Mouse (Mus musculus) heart, postnatal 0 days (tissue): ENCODE measurements around the gene Ccdc107. TPM values are rescaled to one million over a fixed set of nuclear protein-coding genes. Genes with fewer than 3 reads are reported as not detected.

Experiments
- ATAC-seq: fragments of 200-750 bp; cut with Nextera tagmentation; 2 replicates; pipeline ENCODE4 v1.8.0; 2017; ENCODE audit warnings: low read depth, moderate number of reproducible peaks, moderate library complexity; ENCODE audit not compliant: insufficient read depth
- DNase-seq: peaks from one replicate; pipeline ENCODE4 v3.0.0-alpha.2; 2016; ENCODE audit warnings: low spot score
- H3K27ac ChIP-seq: fragments of 300-500 bp; sonication (generic); 2 replicates; pipeline ENCODE4 v1.5.1; 2014; ENCODE audit warnings: low read depth, mild to moderate bottlenecking
- H3K27me3 ChIP-seq: fragments of 300-500 bp; sonication (generic); 2 replicates; pipeline ENCODE4 v1.6.1; 2014; ENCODE audit warnings: low read length, mixed read lengths; ENCODE audit not compliant: control insufficient read depth, insufficient read depth
- H3K36me3 ChIP-seq: fragments of 300-500 bp; sonication (generic); replicated peaks from 2 replicates; pipeline ENCODE4 v1.6.1; 2014; ENCODE audit warnings: low read length, mixed read lengths; ENCODE audit not compliant: control insufficient read depth, insufficient read depth
- H3K4me1 ChIP-seq: fragments of 300-500 bp; sonication (generic); 2 replicates; pipeline ENCODE4 v1.6.1; 2014; ENCODE audit warnings: antibody characterized with exemption; ENCODE audit not compliant: control insufficient read depth, insufficient read depth
- H3K4me2 ChIP-seq: fragments of 300-500 bp; sonication (generic); 2 replicates; pipeline ENCODE4 v1.6.1; 2014; ENCODE audit warnings: low read depth, mild to moderate bottlenecking, low read length, moderate library complexity
- H3K4me3 ChIP-seq: fragments of 300-500 bp; sonication (generic); 2 replicates; pipeline ENCODE4 v1.5.1; 2014; ENCODE audit warnings: low read depth, low read length
- H3K9ac ChIP-seq: fragments of 300-500 bp; sonication (generic); replicated peaks from 2 replicates; pipeline ENCODE4 v1.6.1; 2014; ENCODE audit warnings: low read depth, low read length, mixed read lengths
- H3K9me3 ChIP-seq: fragments of 300-500 bp; sonication (generic); replicated peaks from 2 replicates; pipeline ENCODE4 v1.6.1; 2016; ENCODE audit warnings: low read length; ENCODE audit not compliant: control insufficient read depth
- CTCF ChIP-seq: IDR thresholded peaks from 2 replicates; pipeline ENCODE4 v1.5.1; 2016; ENCODE audit warnings: antibody characterized with exemption, control low read depth, low read depth
- EP300 ChIP-seq: IDR thresholded peaks from 2 replicates; pipeline ENCODE4 v1.6.1; 2016; ENCODE audit warnings: antibody characterized with exemption, low read depth
- WGBS: fragments of 180-500 bp; shearing (Covaris S2); extraction: QIAGEN DNeasy Blood & Tissue Kit; methylation state at CpG from one replicate; pipeline ENCODE4 v1.1.7; 2014; 5-methylcytosine and 5-hydroxymethylcytosine counted together
- polyA plus RNA-seq: library from polyadenylated mRNA; unstranded; fragments of >200 nt; fragmentation: Nextera tagmentation; extraction: Ambion mirVana; gene quantifications from 2 replicates; pipeline ENCODE4 v1.2.1, GENCODE M21; 2015
- total RNA-seq: library from RNA; depleted of rRNA; stranded (reverse); fragments of >200 nt; gene quantifications from 2 replicates; pipeline ENCODE4 v1.2.3, GENCODE M21; 2014; ENCODE audit warnings: low replicate concordance

The Ccdc107 gene
- total and polyA plus RNA-seq, 2 experiments from 2014 or later, result 44.0 to 82.4 TPM

DNA sequence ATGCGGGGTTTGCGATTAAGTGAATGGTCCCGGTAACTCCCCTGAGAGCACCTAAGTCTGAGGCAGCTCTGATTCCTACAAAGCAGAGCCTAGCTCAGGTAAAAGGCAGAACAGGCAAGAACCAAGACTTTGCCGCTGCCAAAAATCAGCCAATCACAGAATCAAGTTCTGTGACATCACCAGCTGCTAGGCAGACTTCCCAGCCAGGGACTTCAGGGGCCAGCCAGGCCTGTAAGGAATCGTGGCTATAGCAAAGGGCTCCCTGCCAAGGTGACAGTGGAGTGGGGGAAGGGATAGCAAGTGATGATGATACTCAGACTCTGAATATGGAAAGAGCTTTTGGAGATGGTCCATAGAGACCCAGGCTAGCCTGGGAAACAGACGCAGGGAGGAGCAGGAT, 27.3 kb downstream of the Ccdc107 start:
- H3K36me3 ChIP-seq, result peaks cover 16% of the 10 kb centered on the region; the same call in 1 of the 2 replicates
- peak; percentile 73 for DNase-seq
- peak; percentile 25; the same call in 1 of the 2 replicates for ATAC-seq
- H3K9me3 ChIP-seq, result no peaks in the 10 kb centered on the region
- H3K27me3 ChIP-seq, result no peaks in the 10 kb centered on the region
- no peak overlapping the region for H3K4me3 ChIP-seq
- H3K27ac ChIP-seq, result peak overlapping the region; percentile 83
- TF ChIP-seq CTCF, result no peak
- no peak for TF ChIP-seq EP300
- H3K4me1 ChIP-seq, result peaks cover 32% of the 10 kb centered on the region
- peak overlapping the region; percentile 51 for H3K4me2 ChIP-seq
- 11% methylated on average over 6 of the region's 6 CpGs for WGBS
- H3K9ac ChIP-seq, result no peak overlapping the region

DNA sequence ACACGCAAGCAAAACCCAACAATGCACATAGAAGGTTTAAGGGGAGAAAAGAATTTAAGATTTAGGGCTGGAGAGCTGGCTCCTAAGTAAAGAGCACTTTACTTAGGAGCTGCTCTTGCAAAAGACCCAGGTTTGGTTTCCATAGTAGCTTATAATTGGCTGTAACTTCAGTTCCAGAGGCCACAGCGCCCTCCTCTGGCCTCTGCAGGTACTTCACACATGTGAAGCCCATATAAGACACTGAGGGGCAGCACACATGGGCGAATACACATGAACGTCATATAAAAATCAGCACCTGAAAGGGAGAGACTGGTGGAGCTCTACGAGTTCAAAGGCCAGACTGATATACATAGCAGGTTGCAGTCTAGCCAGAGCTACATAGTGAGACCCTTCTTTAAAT, 35.2 kb downstream of the Ccdc107 start:
- ATAC-seq, result no peak
- Histone ChIP-seq H3K4me1 (0 out of 2 replicates have a peak, but pooled peaks cover 5% of the 10 kb centered on the region), H3K9ac (no peak overlapping the region), H3K9me3 (no peaks in the 10 kb centered on the region), H3K27ac (no peak overlapping the region), H3K27me3 (no peaks in the 10 kb centered on the region), H3K4me2 (no peak overlapping the region), H3K4me3 (no peak overlapping the region), H3K36me3 (peaks cover 21% of the 10 kb centered on the region)
- 69% methylated on average over 5 of the region's 5 CpGs for whole genome bisulfite sequencing
- no peak for DNase-seq
- TF ChIP-seq EP300 (no peak), CTCF (peak; percentile 35)

DNA sequence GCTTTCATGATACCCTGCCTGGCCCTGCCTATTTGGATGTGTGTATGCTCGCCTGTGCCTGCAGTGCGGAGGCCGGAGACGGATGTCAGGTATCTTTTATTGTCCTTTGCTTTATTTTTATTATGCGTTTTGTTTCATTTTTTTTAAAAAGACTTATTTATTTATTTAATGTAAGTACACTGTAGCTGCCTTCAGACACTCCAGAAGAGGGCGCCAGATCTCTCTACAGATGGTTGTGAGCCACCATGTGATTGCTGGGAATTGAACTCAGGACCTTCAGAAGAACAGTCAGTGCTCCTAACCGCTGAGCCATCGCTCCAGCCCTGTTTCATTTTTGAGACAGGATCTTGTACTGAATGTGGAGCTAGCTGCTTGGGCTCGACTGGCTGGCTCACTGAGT, 35.8 kb downstream of the Ccdc107 start:
- no peaks in the 10 kb centered on the region for H3K27me3 ChIP-seq
- DNase-seq (no peak), ATAC-seq (no peak)
- no peak for TF ChIP-seq EP300
- no peak for TF ChIP-seq CTCF
- no peak overlapping the region for H3K4me2 ChIP-seq
- H3K27ac ChIP-seq, result no peak overlapping the region
- peaks cover 27% of the 10 kb centered on the region for H3K36me3 ChIP-seq
- 84% methylated on average over 9 of the region's 9 CpGs for WGBS
- H3K4me3 ChIP-seq, result no peak overlapping the region
- H3K9me3 ChIP-seq, result no peaks in the 10 kb centered on the region
- no peak overlapping the region for H3K9ac ChIP-seq
- H3K4me1 ChIP-seq, result 0 out of 2 replicates have a peak, but pooled peaks cover 5% of the 10 kb centered on the region

- no peaks in the 10 kb centered on the region for H3K4me1 ChIP-seq
- DNase-seq (peak; percentile 18), ATAC-seq (0 out of 2 replicates have a peak, but pooled peaks have one; percentile 27)
- no peak overlapping the region for H3K4me3 ChIP-seq
- H3K9me3 ChIP-seq, result no peaks in the 10 kb centered on the region
- no peak for TF ChIP-seq EP300
- no peak for TF ChIP-seq CTCF
- H3K36me3 ChIP-seq, result peaks cover 43% of the 10 kb centered on the region
- no peak overlapping the region for H3K27ac ChIP-seq
- 17% methylated on average over 8 of the region's 8 CpGs for whole genome bisulfite sequencing
- no peaks in the 10 kb centered on the region for H3K27me3 ChIP-seq
- H3K9ac ChIP-seq, result no peak overlapping the region
- no peak overlapping the region for H3K4me2 ChIP-seq
Measured at GRCm38 (mm10) chr4:43530081-43530501, 37.4 kb downstream of the Ccdc107 start.

DNA sequence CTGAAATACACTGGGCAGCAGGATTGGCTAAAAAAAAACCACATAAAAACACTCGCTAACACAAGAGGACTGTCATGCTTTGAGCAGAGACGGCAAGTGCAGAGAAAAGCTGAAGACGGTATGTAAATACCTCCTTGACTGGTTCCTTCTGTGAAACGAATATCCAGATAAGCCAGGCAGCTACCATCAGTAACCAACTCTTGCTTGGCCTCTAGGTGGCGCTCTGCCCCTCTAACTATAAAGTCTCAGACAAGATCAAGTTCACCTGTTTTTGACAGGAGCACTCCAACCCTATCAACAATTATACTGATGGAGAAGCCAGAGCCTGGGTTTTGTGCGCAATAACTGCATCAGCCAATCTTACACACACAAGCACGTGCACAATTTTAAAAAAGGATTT, 37.9 kb downstream of the Ccdc107 start:
- Histone ChIP-seq H3K4me2 (no peak overlapping the region), H3K36me3 (peaks cover 48% of the 10 kb centered on the region), H3K9ac (no peak overlapping the region), H3K4me1 (no peaks in the 10 kb centered on the region), H3K27me3 (no peaks in the 10 kb centered on the region), H3K4me3 (no peak overlapping the region), H3K9me3 (no peaks in the 10 kb centered on the region), H3K27ac (no peak overlapping the region)
- WGBS, result 12% methylated on average over 7 of the region's 7 CpGs
- TF ChIP-seq EP300 (no peak), CTCF (peak; percentile 76)
- DNase-seq (peak; percentile 75), ATAC-seq (0 out of 2 replicates have a peak, but pooled peaks have one; percentile 25)

GRCm38 (mm10) chr4:43533270-43533669, 40.6 kb downstream of the Ccdc107 start:
- Histone ChIP-seq H3K4me2 (no peak overlapping the region), H3K9ac (no peak overlapping the region), H3K4me3 (no peak overlapping the region), H3K36me3 (peaks cover 74% of the 10 kb centered on the region), H3K27me3 (no peaks in the 10 kb centered on the region), H3K4me1 (no peaks in the 10 kb centered on the region), H3K9me3 (no peaks in the 10 kb centered on the region), H3K27ac (no peak overlapping the region)
- DNase-seq (no peak), ATAC-seq (no peak)
- TF ChIP-seq EP300, result no peak
- TF ChIP-seq CTCF, result no peak
- 78% methylated on average over 9 of the region's 9 CpGs for WGBS
